Mouse (Mus musculus) embryonic facial prominence, embryonic 15.5 days (tissue): ENCODE data around the gene Pdia6. TPM values are rescaled to one million over a fixed set of nuclear protein-coding genes. Genes with fewer than 3 reads are reported as not detected.

Source experiments
- ATAC-seq: fragments of 200-750 bp; cut with Nextera tagmentation; 2 replicates; pipeline ENCODE4 v1.8.0; 2017; ENCODE audit warnings: low read depth, moderate TSS enrichment; ENCODE audit not compliant: insufficient number of reproducible peaks, low FRiP score, low TSS enrichment
- H3K27ac ChIP-seq: fragments of 300-500 bp; sonication (generic); replicated peaks from 2 replicates; pipeline ENCODE4 v1.5.1; 2015; ENCODE audit warnings: mild to moderate bottlenecking, inconsistent platforms
- H3K27me3 ChIP-seq: fragments of 300-500 bp; sonication (generic); 2 replicates; pipeline ENCODE4 v1.6.1; 2015; ENCODE audit warnings: inconsistent platforms
- H3K36me3 ChIP-seq: fragments of 300-500 bp; sonication (generic); 2 replicates; pipeline ENCODE4 v1.6.1; 2015; ENCODE audit warnings: mild to moderate bottlenecking, inconsistent platforms
- H3K4me1 ChIP-seq: fragments of 300-500 bp; sonication (generic); 2 replicates; pipeline ENCODE4 v1.6.1; 2015; ENCODE audit warnings: inconsistent platforms
- H3K4me2 ChIP-seq: fragments of 300-500 bp; sonication (generic); replicated peaks from 2 replicates; pipeline ENCODE4 v1.6.1; 2015; ENCODE audit warnings: mild to moderate bottlenecking, inconsistent platforms
- H3K4me3 ChIP-seq: fragments of 300-500 bp; sonication (generic); replicated peaks from 2 replicates; pipeline ENCODE4 v1.5.1; 2015; ENCODE audit warnings: mild to moderate bottlenecking, inconsistent platforms
- H3K9ac ChIP-seq: fragments of 300-500 bp; sonication (generic); 2 replicates; pipeline ENCODE4 v1.6.1; 2015; ENCODE audit warnings: inconsistent platforms
- H3K9me3 ChIP-seq: fragments of 300-500 bp; sonication (generic); replicated peaks from 2 replicates; pipeline ENCODE4 v1.6.1; 2016; ENCODE audit warnings: inconsistent platforms
- WGBS: fragments of 180-500 bp; shearing (Covaris S2); methylation state at CpG from one replicate; pipeline ENCODE4 v1.1.7; 2015; 5-methylcytosine and 5-hydroxymethylcytosine counted together
- polyA plus RNA-seq: library from polyadenylated mRNA; unstranded; fragments of >200 nt; fragmentation: Nextera tagmentation; extraction: Ambion mirVana; gene quantifications from 2 replicates; pipeline ENCODE4 v1.2.1, GENCODE M21; 2015

The Pdia6 gene
- polyA plus RNA-seq, 1 experiment from 2014 or later, result 562 TPM

DNA sequence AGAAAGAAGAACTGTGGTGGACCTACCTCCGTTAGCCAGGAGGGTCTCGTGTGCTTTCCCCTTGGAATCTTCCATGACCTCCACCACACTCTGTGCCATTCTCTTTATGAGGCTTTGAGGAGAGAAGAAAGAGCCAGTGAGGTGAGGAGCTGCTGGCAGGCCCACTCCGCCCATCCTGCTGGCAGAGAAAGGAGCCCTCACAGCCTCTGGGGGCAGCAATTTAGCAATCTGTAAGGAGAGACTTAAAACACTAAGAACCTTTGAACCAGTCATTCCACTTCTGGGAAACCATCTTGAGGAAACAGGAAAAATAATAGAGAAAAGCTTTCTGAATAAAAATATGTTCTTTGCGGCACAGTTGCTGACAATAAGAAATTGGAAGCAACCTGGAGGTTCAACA is 41.9 kb downstream of the Pdia6 start:
- H3K27me3 ChIP-seq, result no peaks in the 10 kb centered on the region

DNA sequence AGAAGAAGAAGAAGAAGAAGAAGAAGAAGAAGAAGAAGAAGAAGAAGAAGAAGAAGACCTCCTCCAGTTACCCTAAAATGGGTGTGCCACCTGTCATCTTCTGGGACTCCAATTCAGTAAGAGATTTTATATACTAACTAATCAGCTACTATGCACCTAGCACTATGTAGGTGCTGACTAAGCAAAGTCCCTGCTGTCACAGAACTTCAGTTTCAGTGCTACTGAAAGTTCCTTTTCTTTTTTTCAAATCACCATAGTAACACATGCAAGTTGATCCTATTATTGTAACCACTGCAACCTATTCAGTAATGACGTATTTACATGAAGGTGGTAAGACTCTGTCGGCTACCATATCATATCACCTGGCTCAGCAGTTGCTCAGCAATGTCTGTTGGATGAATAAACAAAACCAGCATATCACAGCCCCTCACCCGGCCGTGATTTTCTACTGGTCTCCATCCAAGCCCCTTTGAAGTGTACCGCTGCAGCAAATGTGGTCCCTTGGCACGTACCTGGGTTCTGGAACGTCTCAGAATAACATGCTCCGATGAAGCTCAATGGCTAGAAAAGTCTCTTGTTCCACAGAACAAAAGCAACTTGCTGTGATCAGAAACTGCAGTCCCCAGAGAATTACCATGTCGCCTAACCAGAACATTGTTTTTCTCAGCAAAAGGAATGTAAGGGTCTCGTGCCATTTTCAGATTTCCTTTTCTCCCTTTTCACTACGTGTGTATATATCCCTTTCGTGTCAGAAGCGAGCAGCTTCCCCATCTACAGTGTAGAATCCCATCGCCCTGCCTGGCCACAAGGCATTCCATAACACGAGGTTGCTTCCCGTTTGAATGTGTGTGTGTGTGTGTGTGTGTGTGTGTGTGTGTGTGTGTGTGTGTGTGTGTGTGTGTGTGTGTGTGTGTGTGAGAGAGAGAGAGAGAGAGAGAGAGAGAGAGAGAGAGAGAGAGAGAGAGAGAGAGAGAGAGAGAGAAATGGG is 44.8 kb downstream of the Pdia6 start:
- Histone ChIP-seq H3K9ac (no peak overlapping the region), H3K4me1 (0 out of 2 replicates have a peak, but pooled peaks cover 3% of the 10 kb centered on the region), H3K27me3 (no peaks in the 10 kb centered on the region), H3K4me2 (no peak overlapping the region), H3K36me3 (no peaks in the 10 kb centered on the region), H3K4me3 (no peak overlapping the region), H3K9me3 (no peaks in the 10 kb centered on the region), H3K27ac (no peak overlapping the region)
- WGBS, result 61% methylated on average over 16 of the region's 16 CpGs
- ATAC-seq, result peak; percentile 46

More for the DNA sequence above, 41.9 kb downstream of the Pdia6 start:
- Histone ChIP-seq H3K9ac (no peak overlapping the region), H3K4me3 (no peak overlapping the region), H3K9me3 (no peaks in the 10 kb centered on the region), H3K27ac (no peak overlapping the region), H3K4me1 (0 out of 2 replicates have a peak, but pooled peaks cover 3% of the 10 kb centered on the region), H3K4me2 (no peak overlapping the region), H3K36me3 (no peaks in the 10 kb centered on the region)
- ATAC-seq, result no peak
- 26% methylated on average over 4 of the region's 4 CpGs for WGBS

DNA sequence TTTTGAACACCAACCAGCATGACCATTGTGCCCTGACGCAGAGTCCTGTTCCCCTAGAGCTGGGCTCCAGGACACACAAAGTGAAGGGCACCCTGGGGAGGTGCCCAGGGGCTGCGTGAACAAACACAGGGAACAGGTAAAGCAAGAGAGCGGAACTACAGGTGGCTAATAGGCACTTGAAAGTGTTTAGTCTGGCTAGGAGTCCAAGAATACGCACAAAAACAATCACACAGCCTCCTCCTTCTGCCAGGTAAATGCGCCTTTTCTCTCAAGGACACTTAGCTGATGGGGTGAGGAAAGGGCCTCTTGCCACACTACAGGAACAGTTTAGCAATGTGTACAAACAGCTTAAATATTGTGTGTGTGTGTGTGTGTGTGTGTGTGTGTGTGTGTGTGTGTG is 49.8 kb downstream of the Pdia6 start:
- H3K4me3 ChIP-seq, result no peak overlapping the region
- H3K27me3 ChIP-seq, result no peaks in the 10 kb centered on the region
- no peak overlapping the region for H3K27ac ChIP-seq
- no peak for ATAC-seq
- H3K4me1 ChIP-seq, result no peaks in the 10 kb centered on the region
- no peaks in the 10 kb centered on the region for H3K36me3 ChIP-seq
- H3K9me3 ChIP-seq, result no peaks in the 10 kb centered on the region
- no peak overlapping the region for H3K9ac ChIP-seq
- 91% methylated on average over 5 of the region's 5 CpGs for WGBS
- H3K4me2 ChIP-seq, result no peak overlapping the region

DNA sequence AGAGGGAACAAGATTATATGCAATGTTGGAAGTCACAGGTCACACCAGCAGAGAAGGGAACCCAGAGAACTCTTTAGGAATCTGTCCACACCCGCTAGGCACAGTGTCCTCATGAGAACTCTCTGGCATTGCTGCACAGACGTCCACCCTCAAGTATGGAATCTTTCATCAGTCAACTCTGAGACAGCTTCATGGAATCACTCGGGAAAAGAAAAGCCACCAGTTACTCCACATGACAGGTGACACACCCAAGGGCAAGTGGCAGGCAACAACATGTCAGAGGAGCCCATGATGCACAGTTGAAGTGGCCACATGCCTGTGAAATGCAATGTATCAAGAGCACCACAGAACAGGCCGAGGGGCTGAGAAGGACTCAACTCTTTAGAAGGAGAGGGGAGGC is 51.6 kb downstream of the Pdia6 start:
- no peak overlapping the region for H3K27ac ChIP-seq
- no peak overlapping the region for H3K4me3 ChIP-seq
- H3K4me2 ChIP-seq, result no peak overlapping the region
- no peaks in the 10 kb centered on the region for H3K9me3 ChIP-seq
- ATAC-seq, result no peak
- no peaks in the 10 kb centered on the region for H3K36me3 ChIP-seq
- H3K27me3 ChIP-seq, result peaks cover 6% of the 10 kb centered on the region
- WGBS, result 48% methylated on average over 4 of the region's 4 CpGs
- H3K4me1 ChIP-seq, result no peaks in the 10 kb centered on the region
- no peak overlapping the region for H3K9ac ChIP-seq

DNA sequence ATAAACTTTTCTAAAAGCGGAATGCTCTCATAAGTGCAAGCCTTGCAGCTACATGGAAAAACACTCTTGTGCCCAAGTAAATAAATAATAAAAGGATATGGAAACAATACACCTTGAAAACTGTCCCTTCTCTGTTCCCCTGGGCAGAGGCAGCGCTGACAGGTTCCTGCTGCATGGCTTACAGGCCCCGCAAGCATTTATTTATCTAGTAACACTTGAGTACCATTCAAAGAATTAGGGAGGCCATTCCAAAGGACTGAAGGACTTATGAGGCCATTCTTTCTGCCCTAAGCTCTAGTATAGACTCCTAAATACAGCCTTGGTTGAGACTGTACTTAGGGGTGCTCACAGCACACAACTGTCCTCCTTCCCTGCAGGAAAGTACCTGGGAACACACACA is 52.1 kb downstream of the Pdia6 start:
- no peak overlapping the region for H3K27ac ChIP-seq
- H3K9ac ChIP-seq, result no peak overlapping the region
- H3K27me3 ChIP-seq, result peaks cover 11% of the 10 kb centered on the region
- WGBS, result 75% methylated on average over 3 of the region's 3 CpGs
- ATAC-seq, result no peak
- H3K4me3 ChIP-seq, result no peak overlapping the region
- H3K4me1 ChIP-seq, result no peaks in the 10 kb centered on the region
- no peak overlapping the region for H3K4me2 ChIP-seq
- H3K36me3 ChIP-seq, result no peaks in the 10 kb centered on the region
- H3K9me3 ChIP-seq, result no peaks in the 10 kb centered on the region

DNA sequence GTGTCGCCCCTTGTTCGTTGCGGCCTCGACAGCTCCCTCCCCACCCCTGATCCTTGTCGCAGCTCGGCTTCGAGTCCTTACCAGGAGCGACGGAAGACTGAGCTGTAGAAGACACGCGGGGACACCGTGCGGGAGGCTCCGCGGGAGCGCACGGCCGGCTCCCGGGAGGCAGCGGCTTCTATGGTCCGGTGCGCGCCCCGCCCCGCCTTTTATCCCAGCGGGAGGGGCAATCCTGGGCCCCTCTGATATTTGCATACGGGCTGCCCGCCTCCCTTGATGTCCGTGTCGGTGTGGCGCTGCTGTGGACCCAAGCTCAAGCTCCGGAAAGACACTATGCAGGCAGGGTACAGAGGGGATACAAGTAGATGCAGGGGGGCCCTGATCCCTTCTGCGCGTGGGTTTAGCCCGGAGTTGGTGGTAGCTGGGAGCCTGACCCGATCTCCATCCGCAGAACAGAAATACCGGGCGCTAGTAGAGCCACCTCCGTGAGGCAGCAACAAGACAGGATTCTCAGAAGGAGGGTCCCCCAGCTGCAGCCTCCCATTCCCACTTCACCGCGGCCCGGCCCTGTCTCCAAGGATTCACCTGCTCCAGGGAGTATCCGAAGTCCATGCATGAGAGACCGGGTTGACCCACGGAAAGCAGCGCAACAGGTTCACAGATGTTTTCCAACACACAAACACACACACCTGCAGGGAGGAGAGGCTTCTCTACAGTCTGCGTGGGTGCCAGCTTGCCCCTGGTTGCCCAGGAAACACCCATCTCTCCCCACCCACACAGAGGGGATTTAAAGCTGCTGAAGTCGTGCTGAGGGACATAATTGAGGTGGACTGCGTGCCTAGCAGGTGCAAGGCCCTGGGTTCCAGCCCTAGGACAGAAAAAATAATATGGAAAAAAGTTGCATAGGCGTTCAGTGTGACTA is 58.5 kb downstream of the Pdia6 start:
- H3K27ac ChIP-seq, result no peak overlapping the region
- H3K4me3 ChIP-seq, result peak overlapping the region; percentile 46
- H3K9ac ChIP-seq, result 0 out of 2 replicates have a peak overlapping the region, but pooled peaks have one; percentile 23
- H3K9me3 ChIP-seq, result no peaks in the 10 kb centered on the region
- no peaks in the 10 kb centered on the region for H3K36me3 ChIP-seq
- peaks cover 10% of the 10 kb centered on the region for H3K4me1 ChIP-seq
- 4% methylated on average over 51 of the region's 51 CpGs for WGBS
- peaks cover 38% of the 10 kb centered on the region for H3K27me3 ChIP-seq
- H3K4me2 ChIP-seq, result peak overlapping the region; percentile 83
- no peak for ATAC-seq

DNA sequence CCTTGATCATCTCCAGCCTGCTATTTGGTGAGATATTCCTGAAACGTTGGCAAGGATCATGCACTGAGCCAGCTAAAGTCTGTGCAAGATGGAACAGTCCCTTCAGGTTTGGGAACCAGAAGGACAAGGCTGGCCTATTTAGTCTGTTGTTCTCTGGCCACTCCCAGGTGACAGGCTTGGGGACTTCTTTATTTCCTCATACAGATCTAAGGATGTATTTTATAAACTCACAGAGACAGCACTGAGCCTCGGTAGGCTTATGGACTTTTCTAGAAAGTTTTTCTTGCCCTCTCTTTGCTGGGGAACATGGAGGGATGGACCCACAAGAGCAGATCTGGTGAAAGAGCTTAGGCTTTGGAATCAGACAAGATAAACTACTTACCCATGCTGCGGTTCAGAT is 62.9 kb downstream of the Pdia6 start, which contains the start of gene Atp6v1c2:
Gene Atp6v1c2 (minus strand): TSS at position 101 of the 400 bp plus-strand sequence.
- Histone ChIP-seq H3K9ac (no peak within 1 kb of the TSS), H3K4me2 (no peak within 1 kb of the TSS), H3K4me1 (peaks cover 9% of the 10 kb centered on the region), H3K27ac (no peak within 1 kb of the TSS), H3K36me3 (no peaks in the 10 kb centered on the region), H3K27me3 (peaks cover 19% of the 10 kb centered on the region), H3K9me3 (no peaks in the 10 kb centered on the region), H3K4me3 (no peak within 1 kb of the TSS)
- ATAC-seq, result no peak
- 60% methylated on average over 3 of the region's 3 CpGs for WGBS

DNA sequence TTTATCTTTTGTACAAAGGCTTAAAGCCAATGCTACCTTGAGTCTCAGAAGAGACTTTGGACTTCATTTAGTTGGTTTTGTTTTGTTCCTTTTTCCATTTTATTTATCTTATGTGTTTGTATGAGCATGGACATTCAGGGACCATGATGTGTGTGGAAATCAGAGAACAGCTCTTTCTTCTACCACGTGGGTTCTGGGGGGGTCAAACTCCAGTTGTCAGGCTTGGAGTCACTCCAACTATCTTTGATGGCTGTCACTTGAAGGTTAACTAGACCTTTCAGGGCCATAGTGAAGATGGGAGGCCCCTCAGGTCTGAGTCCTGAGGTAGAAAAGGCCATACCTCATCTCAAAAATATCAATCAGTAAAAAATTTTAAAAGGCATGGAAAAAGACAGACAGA is 67.1 kb downstream of the Pdia6 start:
- 28% methylated on average over 1 of the region's 1 CpGs for WGBS
- Histone ChIP-seq H3K9ac (no peak overlapping the region), H3K4me2 (no peak overlapping the region), H3K4me3 (no peak overlapping the region), H3K4me1 (no peaks in the 10 kb centered on the region), H3K36me3 (no peaks in the 10 kb centered on the region), H3K9me3 (no peaks in the 10 kb centered on the region), H3K27me3 (no peaks in the 10 kb centered on the region), H3K27ac (no peak overlapping the region)
- no peak for ATAC-seq

Other genes starting within 250 kb of the Pdia6 start
- gene Kcnf1, start 89.7 kb upstream of the Pdia6 start, polyA plus RNA-seq, result 0.92 and 0.94 TPM in 2 replicates
- 6.5 and 8.7 TPM in 2 replicates for gene Atp6v1c2, start 62.8 kb downstream of the Pdia6 start, polyA plus RNA-seq
- 19.8 and 20.8 TPM in 2 replicates for gene Nol10, start 81.9 kb downstream of the Pdia6 start, polyA plus RNA-seq